Mouse (Mus musculus) hindbrain, embryonic 14.5 days (tissue): ENCODE results near the gene Dph6. TPM values are rescaled to one million over a fixed set of nuclear protein-coding genes. Genes with fewer than 3 reads are reported as not detected.
"Not testable (repeated sequence)": the region's sequence is repeated elsewhere in the genome, so short reads cannot be mapped to it uniquely, and the experiment has no call there.

ENCODE experiments used
- ATAC-seq: fragments of 200-750 bp; cut with Nextera tagmentation; 2 replicates; pipeline ENCODE4 v1.8.0; 2017; ENCODE audit warnings: moderate number of reproducible peaks, mild to moderate bottlenecking, moderate TSS enrichment, moderate library complexity; ENCODE audit not compliant: low FRiP score
- DNase-seq: peaks from one replicate; pipeline ENCODE4 v3.0.0-alpha.2; 2015; ENCODE audit warnings: low spot score
- H3K27ac ChIP-seq: fragments of 300-500 bp; sonication (generic); 2 replicates; pipeline ENCODE4 v1.5.1; 2014; ENCODE audit warnings: mild to moderate bottlenecking, moderate library complexity
- H3K27me3 ChIP-seq: fragments of 300-500 bp; sonication (generic); 2 replicates; pipeline ENCODE4 v1.6.1; 2014; ENCODE audit warnings: mild to moderate bottlenecking, low read length, mixed read lengths; ENCODE audit not compliant: control insufficient read depth, insufficient read depth
- H3K36me3 ChIP-seq: fragments of 300-500 bp; sonication (generic); replicated peaks from 2 replicates; pipeline ENCODE4 v1.6.1; 2014; ENCODE audit not compliant: control insufficient read depth, insufficient read depth
- H3K4me1 ChIP-seq: fragments of 300-500 bp; sonication (generic); replicated peaks from 2 replicates; pipeline ENCODE4 v1.6.1; 2014; ENCODE audit warnings: antibody characterized with exemption, low read length, mixed read lengths; ENCODE audit not compliant: control insufficient read depth, insufficient read depth
- H3K4me2 ChIP-seq: fragments of 300-500 bp; sonication (generic); replicated peaks from 2 replicates; pipeline ENCODE4 v1.6.1; 2014; ENCODE audit warnings: mild to moderate bottlenecking, moderate library complexity
- H3K4me3 ChIP-seq: fragments of 300-500 bp; sonication (generic); replicated peaks from 2 replicates; pipeline ENCODE4 v1.5.1; 2014; ENCODE audit warnings: mild to moderate bottlenecking, low read length
- H3K9ac ChIP-seq: fragments of 300-500 bp; sonication (generic); 2 replicates; pipeline ENCODE4 v1.6.1; 2014
- H3K9me3 ChIP-seq: fragments of 300-500 bp; sonication (generic); 2 replicates; pipeline ENCODE4 v1.6.1; 2016; ENCODE audit warnings: low read length; ENCODE audit not compliant: control insufficient read depth
- WGBS: fragments of 180-500 bp; shearing (Covaris S2); extraction: QIAGEN DNeasy Blood & Tissue Kit; methylation state at CpG from one replicate; pipeline ENCODE4 v1.1.7; 2014; 5-methylcytosine and 5-hydroxymethylcytosine counted together
- polyA plus RNA-seq: library from polyadenylated mRNA; unstranded; fragments of >200 nt; fragmentation: Nextera tagmentation; extraction: Ambion mirVana; gene quantifications from 2 replicates; pipeline ENCODE4 v1.2.1, GENCODE M21; 2014

Dph6 gene
- polyA plus RNA-seq, 1 experiment from 2014 or later: 15.0 TPM

- DNase-seq: no peak
- 99% methylated on average over 2 of the region's 2 CpGs for WGBS
- Histone ChIP-seq H3K9me3 (no peaks in the 10 kb centered on the region), H3K27me3 (no peaks in the 10 kb centered on the region), H3K27ac (no peak overlapping the region), H3K4me3 (no peak overlapping the region), H3K9ac (no peak overlapping the region), H3K4me1 (no peaks in the 10 kb centered on the region), H3K36me3 (peaks cover 7% of the 10 kb centered on the region; the same call in 1 of the 2 replicates), H3K4me2 (no peak overlapping the region)
- ATAC-seq: no peak
Measured at GRCm38 (mm10) chr2:114643832-114644231, 10.9 kb downstream of the Dph6 start.

GRCm38 (mm10) chr2:114624683-114625082 lies 30.1 kb downstream of the Dph6 start:
- Histone ChIP-seq H3K4me3 (no peak overlapping the region), H3K36me3 (no peaks in the 10 kb centered on the region), H3K9ac (no peak overlapping the region), H3K4me2 (no peak overlapping the region), H3K27me3 (no peaks in the 10 kb centered on the region), H3K9me3 (no peaks in the 10 kb centered on the region), H3K4me1 (peaks cover 4% of the 10 kb centered on the region; the same call in 1 of the 2 replicates), H3K27ac (peak overlapping the region; percentile 27; the same call in 1 of the 2 replicates)
- 49% methylated on average over 4 of the region's 4 CpGs for WGBS
- DNase-seq: no peak
- ATAC-seq: no peak

- ATAC-seq (0 out of 2 replicates have a peak, but pooled peaks have one; percentile 69), DNase-seq (no peak)
- Histone ChIP-seq H3K27ac (peak overlapping the region; percentile 65), H3K9me3 (no peaks in the 10 kb centered on the region), H3K27me3 (no peaks in the 10 kb centered on the region), H3K4me2 (peak overlapping the region; percentile 18; the same call in 1 of the 2 replicates), H3K4me1 (peaks cover 4% of the 10 kb centered on the region; the same call in 1 of the 2 replicates), H3K9ac (peak overlapping the region; percentile 35; the same call in 1 of the 2 replicates), H3K4me3 (no peak overlapping the region), H3K36me3 (no peaks in the 10 kb centered on the region)
- WGBS: 4% methylated on average over 2 of the region's 2 CpGs
Measured at GRCm38 (mm10) chr2:114622550-114622939, 32.2 kb downstream of the Dph6 start.

- Histone ChIP-seq H3K27me3 (no peaks in the 10 kb centered on the region), H3K9me3 (no peaks in the 10 kb centered on the region), H3K4me1 (peaks cover 4% of the 10 kb centered on the region; the same call in 1 of the 2 replicates), H3K4me2 (peak overlapping the region; percentile 18; the same call in 1 of the 2 replicates), H3K36me3 (no peaks in the 10 kb centered on the region), H3K9ac (no peak overlapping the region), H3K4me3 (no peak overlapping the region), H3K27ac (peak overlapping the region; percentile 65; the same call in 1 of the 2 replicates)
- 0 out of 2 replicates have a peak, but pooled peaks have one; percentile 27 for ATAC-seq
- WGBS: 38% methylated on average over 5 of the region's 5 CpGs
- peak; percentile 79 for DNase-seq
Measured at GRCm38 (mm10) chr2:114621781-114622549, 32.8 kb downstream of the Dph6 start.

GRCm38 (mm10) chr2:114611576-114611975 lies 43.2 kb downstream of the Dph6 start:
- Histone ChIP-seq H3K27me3 (no peaks in the 10 kb centered on the region), H3K27ac (no peak overlapping the region), H3K9me3 (no peaks in the 10 kb centered on the region), H3K4me3 (no peak overlapping the region), H3K36me3 (no peaks in the 10 kb centered on the region), H3K9ac (no peak overlapping the region), H3K4me2 (no peak overlapping the region), H3K4me1 (peaks cover 13% of the 10 kb centered on the region; the same call in 1 of the 2 replicates)
- DNase-seq: no peak
- peak; percentile 68; the same call in 1 of the 2 replicates for ATAC-seq
- 33% methylated on average over 2 of the region's 2 CpGs for WGBS

GRCm38 (mm10) chr2:114610110-114610509 lies 44.7 kb downstream of the Dph6 start:
- no peaks in the 10 kb centered on the region for H3K9me3 ChIP-seq
- H3K4me2 ChIP-seq: no peak overlapping the region
- 19% methylated on average over 2 of the region's 2 CpGs for WGBS
- no peak overlapping the region for H3K9ac ChIP-seq
- DNase-seq (no peak), ATAC-seq (no peak)
- no peaks in the 10 kb centered on the region for H3K36me3 ChIP-seq
- H3K27me3 ChIP-seq: no peaks in the 10 kb centered on the region
- H3K4me3 ChIP-seq: no peak overlapping the region
- H3K4me1 ChIP-seq: peaks cover 13% of the 10 kb centered on the region; the same call in 1 of the 2 replicates
- no peak overlapping the region for H3K27ac ChIP-seq

GRCm38 (mm10) chr2:114605202-114605601 lies 49.6 kb downstream of the Dph6 start:
- H3K4me3 ChIP-seq, H3K9me3 ChIP-seq, H3K27ac ChIP-seq, DNase-seq, H3K4me2 ChIP-seq, H3K9ac ChIP-seq, H3K36me3 ChIP-seq, ATAC-seq, H3K27me3 ChIP-seq, H3K4me1 ChIP-seq: not testable (repeated sequence)

GRCm38 (mm10) chr2:114601174-114601573 lies 53.6 kb downstream of the Dph6 start:
- Histone ChIP-seq H3K4me3 (no peak overlapping the region), H3K4me1 (no peaks in the 10 kb centered on the region), H3K27ac (no peak overlapping the region), H3K9ac (no peak overlapping the region), H3K27me3 (no peaks in the 10 kb centered on the region), H3K36me3 (no peaks in the 10 kb centered on the region), H3K4me2 (no peak overlapping the region), H3K9me3 (no peaks in the 10 kb centered on the region)
- WGBS: 86% methylated on average over 3 of the region's 3 CpGs
- DNase-seq (no peak), ATAC-seq (no peak)

- no peak for DNase-seq
Measured at GRCm38 (mm10) chr2:114599793-114600192, 55.0 kb downstream of the Dph6 start.

More at GRCm38 (mm10) chr2:114599793-114600192, 55.0 kb downstream of the Dph6 start:
- H3K9ac ChIP-seq: no peak overlapping the region
- H3K27ac ChIP-seq: no peak overlapping the region
- no peaks in the 10 kb centered on the region for H3K9me3 ChIP-seq
- no peaks in the 10 kb centered on the region for H3K4me1 ChIP-seq
- 38% methylated on average over 2 of the region's 2 CpGs for WGBS
- no peak for ATAC-seq
- H3K36me3 ChIP-seq: no peaks in the 10 kb centered on the region
- H3K4me3 ChIP-seq: no peak overlapping the region
- H3K4me2 ChIP-seq: no peak overlapping the region
- no peaks in the 10 kb centered on the region for H3K27me3 ChIP-seq
